Mouse (Mus musculus) thymus, postnatal 14 days (tissue): ENCODE measurements around the gene Hnrnpu.
"Not testable (repeated sequence)": the region's sequence is repeated elsewhere in the genome, so short reads cannot be mapped to it uniquely, and the experiment has no call there.

Experiments used
- DNase-seq: peaks from one replicate; pipeline ENCODE4 v3.0.0; 2021

Hnrnpu gene

GRCm38 (mm10) chr1:178303425-178303824, 34.2 kb downstream of the Hnrnpu start:
- peak; percentile 75 for DNase-seq

GRCm38 (mm10) chr1:178301261-178301660, 36.3 kb downstream of the Hnrnpu start:
- not testable (repeated sequence) for DNase-seq

- no peak for DNase-seq
These were observed 43.5 kb downstream of the Hnrnpu start for GRCm38 (mm10) chr1:178294051-178294450.

- DNase-seq: no peak
These were observed 45.9 kb downstream of the Hnrnpu start for GRCm38 (mm10) chr1:178291716-178292115.

- DNase-seq: no peak
These were observed 49.9 kb downstream of the Hnrnpu start for GRCm38 (mm10) chr1:178287601-178288176.

- DNase-seq: no peak
These were observed 53.5 kb downstream of the Hnrnpu start for GRCm38 (mm10) chr1:178283946-178284720.

- not testable (repeated sequence) for DNase-seq
These were observed 54.3 kb downstream of the Hnrnpu start for GRCm38 (mm10) chr1:178283314-178283713.

GRCm38 (mm10) chr1:178276054-178276911, 61.3 kb downstream of the Hnrnpu start:
- DNase-seq: peak; percentile 79

GRCm38 (mm10) chr1:178275738-178276053, 61.9 kb downstream of the Hnrnpu start:
- DNase-seq: no peak

- no peak for DNase-seq
These were observed 62.3 kb downstream of the Hnrnpu start for GRCm38 (mm10) chr1:178275174-178275730.
